Mouse (Mus musculus): Measurements from ENCODE around the gene Trabd2b. TPM values are rescaled to one million over a fixed set of nuclear protein-coding genes. Genes with fewer than 3 reads are reported as not detected.

Gene Trabd2b
- polyA plus RNA-seq, 1 experiment from 2014 or later, result 2.0 TPM

DNA sequence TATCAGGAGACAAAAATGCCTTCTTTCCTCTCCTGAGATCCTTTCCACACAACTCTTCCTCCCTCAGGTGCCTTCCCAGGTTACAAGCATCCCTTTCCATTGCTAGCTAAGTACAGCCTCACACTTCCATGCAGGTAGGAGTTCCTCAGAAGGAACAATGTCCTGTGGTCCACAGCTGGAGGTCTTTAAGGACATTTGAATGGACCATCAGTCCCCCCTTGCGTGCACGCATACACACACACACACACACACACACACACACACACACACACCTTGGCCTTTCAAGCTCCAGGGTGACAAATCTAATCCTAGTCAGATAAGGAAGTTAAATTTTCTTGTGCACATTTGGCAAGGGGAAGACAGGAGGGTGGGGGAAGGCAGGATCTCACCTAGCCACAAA is 36.9 kb upstream of the Trabd2b start:
- WGBS, result 71% methylated on average over 2 of the region's 2 CpGs
- no peak overlapping the region for H3K9ac ChIP-seq (ENCODE audit: low read length)
- no peak overlapping the region for H3K27ac ChIP-seq (ENCODE audit: low read depth, low read length)
- no peak overlapping the region for H3K4me3 ChIP-seq (ENCODE audit: low read depth, low read length)
- DNase-seq (ENCODE audit: low spot score) (no peak), ATAC-seq (ENCODE audit: insufficient read depth, low FRiP score, low TSS enrichment) (no peak)
- H3K36me3 ChIP-seq (ENCODE audit: control insufficient read depth, insufficient read depth, low read length), result no peaks in the 10 kb centered on the region
- no peak overlapping the region for H3K4me2 ChIP-seq (ENCODE audit: low read depth)
- H3K4me1 ChIP-seq (ENCODE audit: control insufficient read depth, insufficient read depth, low read length), result no peaks in the 10 kb centered on the region
- no peaks in the 10 kb centered on the region for H3K27me3 ChIP-seq (ENCODE audit: control insufficient read depth, insufficient read depth, low read length)
- H3K9me3 ChIP-seq (ENCODE audit: control insufficient read depth, low read length), result no peaks in the 10 kb centered on the region

DNA sequence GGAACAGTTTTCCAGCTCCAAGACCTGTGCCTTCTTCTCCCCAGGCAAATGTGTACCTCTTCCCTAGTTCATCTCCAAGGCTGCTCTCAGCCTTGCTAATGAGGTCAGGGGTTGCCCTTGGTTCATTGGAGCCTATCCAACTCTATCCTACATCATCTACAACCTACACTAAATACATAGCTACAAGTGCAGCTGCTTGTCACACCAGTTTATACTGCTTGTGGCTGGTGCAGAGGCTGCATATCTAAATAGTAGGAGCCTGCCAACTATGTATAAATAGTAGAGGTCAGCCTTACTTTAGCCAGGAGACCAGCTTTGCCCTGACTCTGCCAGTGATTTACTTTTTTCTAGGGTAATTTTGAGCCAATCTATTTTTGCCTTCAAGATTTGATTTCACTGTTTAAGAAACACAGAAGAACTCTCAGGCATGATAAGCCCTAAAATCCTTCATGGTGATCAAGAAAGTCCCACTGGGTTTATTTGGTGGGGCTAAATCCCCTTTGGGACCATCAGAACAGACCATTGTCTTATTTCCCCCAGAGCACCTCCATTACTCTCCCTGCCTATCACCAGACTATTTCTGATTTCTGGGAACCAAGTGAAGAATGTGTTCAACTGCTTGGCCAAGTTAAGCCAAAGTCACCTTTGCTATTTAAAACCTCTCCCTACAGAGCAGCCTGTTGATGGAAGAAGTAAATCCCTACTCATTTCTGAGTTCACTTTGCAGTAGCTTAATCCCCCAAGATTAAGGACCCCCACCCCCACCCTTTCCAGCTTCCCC is 35.4 kb upstream of the Trabd2b start:
- no peak for DNase-seq (ENCODE audit: low spot score)
- no peak overlapping the region for H3K27ac ChIP-seq (ENCODE audit: low read depth, low read length)
- no peak overlapping the region for H3K4me3 ChIP-seq (ENCODE audit: low read depth, low read length)
- no peaks in the 10 kb centered on the region for H3K9me3 ChIP-seq (ENCODE audit: control insufficient read depth, low read length)
- H3K27me3 ChIP-seq (ENCODE audit: control insufficient read depth, insufficient read depth, low read length), result no peaks in the 10 kb centered on the region
- no peak for ATAC-seq (ENCODE audit: insufficient read depth, low FRiP score, low TSS enrichment)
- H3K36me3 ChIP-seq (ENCODE audit: control insufficient read depth, insufficient read depth, low read length), result no peaks in the 10 kb centered on the region
- no peaks in the 10 kb centered on the region for H3K4me1 ChIP-seq (ENCODE audit: control insufficient read depth, insufficient read depth, low read length)
- H3K4me2 ChIP-seq (ENCODE audit: low read depth), result no peak overlapping the region
- H3K9ac ChIP-seq (ENCODE audit: low read length), result no peak overlapping the region

DNA sequence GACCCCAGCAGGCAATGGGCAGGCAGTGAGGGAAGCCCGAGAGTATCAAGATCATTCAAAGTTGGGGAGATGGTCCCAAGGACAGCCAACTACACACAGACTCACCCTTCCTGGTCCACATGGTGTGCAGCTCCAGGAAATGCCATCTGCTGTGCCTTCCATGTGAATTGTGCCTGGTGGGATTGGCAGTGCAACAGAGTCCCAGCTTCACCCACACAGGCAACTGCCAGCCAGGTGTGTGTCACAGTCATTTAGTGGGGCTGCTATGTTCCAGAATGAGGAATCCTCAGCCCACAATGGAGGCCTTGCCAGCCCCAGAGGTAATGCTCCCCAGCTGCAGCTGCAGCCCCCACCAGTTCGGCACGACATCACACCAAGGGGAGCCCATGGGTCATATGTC is 33.8 kb upstream of the Trabd2b start:
- Histone ChIP-seq H3K4me2 (ENCODE audit: low read depth) (no peak overlapping the region), H3K4me1 (ENCODE audit: control insufficient read depth, insufficient read depth, low read length) (no peaks in the 10 kb centered on the region), H3K9ac (ENCODE audit: low read length) (no peak overlapping the region), H3K27ac (ENCODE audit: low read depth, low read length) (no peak overlapping the region), H3K36me3 (ENCODE audit: control insufficient read depth, insufficient read depth, low read length) (no peaks in the 10 kb centered on the region), H3K4me3 (ENCODE audit: low read depth, low read length) (no peak overlapping the region), H3K27me3 (ENCODE audit: control insufficient read depth, insufficient read depth, low read length) (no peaks in the 10 kb centered on the region), H3K9me3 (ENCODE audit: control insufficient read depth, low read length) (no peaks in the 10 kb centered on the region)
- WGBS, result 86% methylated on average over 3 of the region's 3 CpGs
- no peak for ATAC-seq (ENCODE audit: insufficient read depth, low FRiP score, low TSS enrichment)
- DNase-seq (ENCODE audit: low spot score), result no peak

DNA sequence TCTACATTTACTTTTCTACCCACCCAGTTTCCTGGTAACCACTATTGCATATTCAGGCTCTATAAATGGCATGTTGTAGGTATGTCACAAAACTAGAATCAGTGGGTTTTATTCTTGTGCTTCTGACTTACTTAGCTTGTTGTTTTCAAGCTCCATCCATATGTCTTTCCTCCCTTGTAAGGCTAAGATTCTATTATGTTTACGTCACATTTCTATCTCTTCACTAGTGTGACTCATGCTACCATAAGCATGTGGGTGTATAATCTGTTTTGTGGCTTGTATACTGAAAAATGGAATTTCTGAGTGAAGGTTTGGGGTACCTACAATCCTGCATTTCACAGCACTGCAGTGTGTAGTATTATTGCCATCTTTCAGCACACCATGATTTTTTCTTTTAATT is 32.2 kb upstream of the Trabd2b start:
- H3K4me3 ChIP-seq (ENCODE audit: low read depth, low read length), result no peak overlapping the region

DNA sequence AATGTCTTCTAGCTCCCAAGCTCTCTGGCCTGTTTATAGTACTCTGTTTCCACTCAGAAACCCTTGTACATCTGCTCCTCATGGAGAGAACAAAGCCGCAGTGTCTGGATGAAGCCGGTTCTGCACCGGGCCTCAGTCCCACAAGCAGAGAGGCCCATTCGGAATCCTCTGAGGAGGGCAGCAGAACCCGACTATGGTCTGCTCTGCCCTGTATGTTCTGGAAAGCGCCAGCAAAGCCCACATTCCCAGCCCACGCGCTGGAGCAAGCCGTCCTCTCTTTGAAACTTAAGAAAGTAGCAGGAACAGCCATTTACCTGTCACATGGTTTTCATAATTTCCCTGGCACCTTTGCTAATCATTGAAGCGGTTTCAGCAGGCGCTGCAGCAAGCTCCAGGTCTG is 29.0 kb upstream of the Trabd2b start:
- ATAC-seq (ENCODE audit: insufficient read depth, low FRiP score, low TSS enrichment) (no peak), DNase-seq (ENCODE audit: low spot score) (no peak)
- H3K4me2 ChIP-seq (ENCODE audit: low read depth), result no peak overlapping the region
- no peaks in the 10 kb centered on the region for H3K27me3 ChIP-seq (ENCODE audit: control insufficient read depth, insufficient read depth, low read length)
- 87% methylated on average over 11 of the region's 11 CpGs for WGBS
- H3K4me1 ChIP-seq (ENCODE audit: control insufficient read depth, insufficient read depth, low read length), result no peaks in the 10 kb centered on the region
- no peak overlapping the region for H3K27ac ChIP-seq (ENCODE audit: low read depth, low read length)
- no peaks in the 10 kb centered on the region for H3K36me3 ChIP-seq (ENCODE audit: control insufficient read depth, insufficient read depth, low read length)
- H3K9me3 ChIP-seq (ENCODE audit: control insufficient read depth, low read length), result no peaks in the 10 kb centered on the region
- H3K4me3 ChIP-seq (ENCODE audit: low read depth, low read length), result no peak overlapping the region
- no peak overlapping the region for H3K9ac ChIP-seq (ENCODE audit: low read length)

More for the DNA sequence above, 32.2 kb upstream of the Trabd2b start:
- no peak overlapping the region for H3K9ac ChIP-seq (ENCODE audit: low read length)
- H3K27ac ChIP-seq (ENCODE audit: low read depth, low read length), result no peak overlapping the region
- no peaks in the 10 kb centered on the region for H3K4me1 ChIP-seq (ENCODE audit: control insufficient read depth, insufficient read depth, low read length)
- H3K27me3 ChIP-seq (ENCODE audit: control insufficient read depth, insufficient read depth, low read length), result no peaks in the 10 kb centered on the region
- WGBS, result 90% methylated on average over 1 of the region's 1 CpGs
- H3K4me2 ChIP-seq (ENCODE audit: low read depth), result no peak overlapping the region
- H3K9me3 ChIP-seq (ENCODE audit: control insufficient read depth, low read length), result no peaks in the 10 kb centered on the region
- H3K36me3 ChIP-seq (ENCODE audit: control insufficient read depth, insufficient read depth, low read length), result no peaks in the 10 kb centered on the region
- ATAC-seq (ENCODE audit: insufficient read depth, low FRiP score, low TSS enrichment) (no peak), DNase-seq (ENCODE audit: low spot score) (no peak)

DNA sequence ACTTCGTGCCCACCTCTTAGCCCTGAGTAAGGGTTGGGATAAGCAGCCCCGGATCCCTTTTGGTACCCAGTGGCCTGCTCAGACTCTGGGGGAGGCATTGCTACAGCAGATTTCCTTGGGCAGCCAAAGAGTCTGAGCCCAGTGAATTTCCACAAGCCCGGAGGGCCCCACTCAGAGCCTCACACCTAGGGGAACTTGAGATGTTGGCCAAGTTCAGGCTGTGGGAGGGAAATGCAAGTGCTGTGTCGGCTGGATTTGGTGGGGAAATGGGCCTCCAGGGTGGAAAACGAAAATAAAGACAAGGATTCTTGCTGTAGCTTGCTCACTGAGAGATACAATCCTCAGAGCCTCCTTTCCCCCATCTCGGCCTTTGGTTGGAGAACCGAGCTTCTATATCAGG is 28.0 kb upstream of the Trabd2b start:
- Histone ChIP-seq H3K36me3 (ENCODE audit: control insufficient read depth, insufficient read depth, low read length) (no peaks in the 10 kb centered on the region), H3K27me3 (ENCODE audit: control insufficient read depth, insufficient read depth, low read length) (no peaks in the 10 kb centered on the region), H3K4me2 (ENCODE audit: low read depth) (no peak overlapping the region), H3K9me3 (ENCODE audit: control insufficient read depth, low read length) (no peaks in the 10 kb centered on the region), H3K4me1 (ENCODE audit: control insufficient read depth, insufficient read depth, low read length) (no peaks in the 10 kb centered on the region), H3K4me3 (ENCODE audit: low read depth, low read length) (no peak overlapping the region), H3K27ac (ENCODE audit: low read depth, low read length) (no peak overlapping the region), H3K9ac (ENCODE audit: low read length) (no peak overlapping the region)
- ATAC-seq (ENCODE audit: insufficient read depth, low FRiP score, low TSS enrichment), result no peak
- no peak for DNase-seq (ENCODE audit: low spot score)
- WGBS, result 80% methylated on average over 7 of the region's 7 CpGs

DNA sequence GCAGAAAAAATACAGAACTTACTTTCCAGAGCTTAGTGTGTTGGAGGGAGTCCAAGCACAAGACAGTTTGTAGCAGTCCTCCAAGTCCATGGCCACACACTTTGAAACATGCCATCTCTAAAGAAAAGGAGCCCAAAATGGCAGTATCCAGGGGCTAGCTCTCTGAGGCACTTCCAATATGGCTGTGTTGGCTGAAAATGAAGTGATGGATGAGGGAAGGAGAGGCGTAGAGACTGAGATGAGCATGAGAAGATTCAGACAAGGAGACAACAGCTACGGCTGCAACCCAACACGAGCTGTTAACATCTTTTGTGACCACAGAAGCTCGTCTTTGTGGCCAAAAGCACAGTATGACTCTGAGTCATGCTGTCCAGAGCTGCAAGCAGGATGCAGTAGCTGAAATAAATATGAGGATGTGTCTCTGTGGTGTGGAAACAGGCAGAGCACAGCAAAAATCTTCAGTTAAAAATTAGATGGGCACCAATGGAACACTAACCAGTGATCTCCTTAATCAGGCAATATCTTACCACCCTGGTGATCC is 27.0 kb upstream of the Trabd2b start:
- no peak for DNase-seq (ENCODE audit: low spot score)
- Histone ChIP-seq H3K4me2 (ENCODE audit: low read depth) (no peak overlapping the region), H3K36me3 (ENCODE audit: control insufficient read depth, insufficient read depth, low read length) (no peaks in the 10 kb centered on the region), H3K27me3 (ENCODE audit: control insufficient read depth, insufficient read depth, low read length) (no peaks in the 10 kb centered on the region), H3K9me3 (ENCODE audit: control insufficient read depth, low read length) (no peaks in the 10 kb centered on the region), H3K4me1 (ENCODE audit: control insufficient read depth, insufficient read depth, low read length) (no peaks in the 10 kb centered on the region), H3K9ac (ENCODE audit: low read length) (no peak overlapping the region), H3K27ac (ENCODE audit: low read depth, low read length) (no peak overlapping the region), H3K4me3 (ENCODE audit: low read depth, low read length) (no peak overlapping the region)
- ATAC-seq (ENCODE audit: insufficient read depth, low FRiP score, low TSS enrichment), result no peak
- WGBS, result 87% methylated on average over 4 of the region's 4 CpGs

DNA sequence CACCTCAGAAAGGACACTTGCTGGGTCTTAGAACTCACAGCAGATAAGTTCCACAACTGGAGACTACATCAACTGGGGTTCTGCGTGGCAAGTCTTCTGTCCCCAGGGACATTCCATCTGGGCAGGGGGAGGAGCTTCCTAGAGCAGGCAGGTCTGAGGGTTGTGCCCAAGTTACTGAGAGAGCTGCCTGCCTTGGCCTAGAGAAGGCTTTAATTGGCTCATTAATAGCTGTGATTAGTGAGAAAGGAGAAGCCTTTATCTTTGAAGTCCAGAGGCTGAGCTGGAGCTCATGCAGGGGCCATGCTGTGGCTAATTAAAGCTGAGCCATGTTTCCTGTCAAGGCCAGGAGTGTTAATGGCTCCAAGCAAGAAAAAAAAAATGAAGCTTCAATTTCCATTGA is 23.9 kb upstream of the Trabd2b start:
- H3K27ac ChIP-seq (ENCODE audit: low read depth, low read length), result no peak overlapping the region
- no peak overlapping the region for H3K4me2 ChIP-seq (ENCODE audit: low read depth)
- H3K4me3 ChIP-seq (ENCODE audit: low read depth, low read length), result no peak overlapping the region
- no peaks in the 10 kb centered on the region for H3K36me3 ChIP-seq (ENCODE audit: control insufficient read depth, insufficient read depth, low read length)
- H3K9ac ChIP-seq (ENCODE audit: low read length), result no peak overlapping the region
- H3K4me1 ChIP-seq (ENCODE audit: control insufficient read depth, insufficient read depth, low read length), result no peaks in the 10 kb centered on the region
- 22% methylated on average over 1 of the region's 1 CpGs for WGBS
- DNase-seq (ENCODE audit: low spot score), result no peak
- H3K27me3 ChIP-seq (ENCODE audit: control insufficient read depth, insufficient read depth, low read length), result no peaks in the 10 kb centered on the region
- ATAC-seq (ENCODE audit: insufficient read depth, low FRiP score, low TSS enrichment), result no peak
- H3K9me3 ChIP-seq (ENCODE audit: control insufficient read depth, low read length), result no peaks in the 10 kb centered on the region

DNA sequence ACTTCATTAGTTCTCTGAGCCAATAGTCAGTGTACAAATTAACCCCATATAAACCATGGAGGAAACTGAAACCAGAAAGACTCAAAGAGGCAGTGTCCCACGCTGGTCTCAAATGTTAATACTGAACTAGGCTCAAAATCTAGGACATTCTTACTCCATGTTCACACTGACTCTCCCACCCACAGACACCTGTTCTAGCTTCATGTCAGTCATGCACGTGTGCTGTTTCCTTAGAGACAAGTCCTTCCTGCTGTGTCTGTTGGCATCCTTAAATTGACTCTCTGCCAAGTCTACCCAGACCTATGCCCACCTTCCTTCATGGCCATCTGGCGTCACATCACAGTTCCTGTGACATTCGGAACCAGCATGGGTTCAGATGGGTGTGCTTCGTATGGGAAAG is 21.3 kb upstream of the Trabd2b start:
- 90% methylated on average over 5 of the region's 5 CpGs for WGBS
- Histone ChIP-seq H3K4me2 (ENCODE audit: low read depth) (no peak overlapping the region), H3K4me1 (ENCODE audit: control insufficient read depth, insufficient read depth, low read length) (no peaks in the 10 kb centered on the region), H3K27ac (ENCODE audit: low read depth, low read length) (no peak overlapping the region), H3K9ac (ENCODE audit: low read length) (no peak overlapping the region), H3K27me3 (ENCODE audit: control insufficient read depth, insufficient read depth, low read length) (no peaks in the 10 kb centered on the region), H3K9me3 (ENCODE audit: control insufficient read depth, low read length) (no peaks in the 10 kb centered on the region), H3K4me3 (ENCODE audit: low read depth, low read length) (no peak overlapping the region), H3K36me3 (ENCODE audit: control insufficient read depth, insufficient read depth, low read length) (no peaks in the 10 kb centered on the region)
- DNase-seq (ENCODE audit: low spot score), result no peak
- no peak for ATAC-seq (ENCODE audit: insufficient read depth, low FRiP score, low TSS enrichment)

Data from neural tube, embryonic 11.5 days (tissue).